9 mouse cellular contexts compared by ENCODE assay signal in genomic region chr3:20661883-20662282, GRCm38 (mm10).
DNase-seq lines count a peak whose midpoint lies in the region; ATAC-seq lines count a peak whose summit lies in the region.
"Had no signal": no experiment of that assay in that cellular context is flagged by ENCODE, and none has a peak within 500 bp of the region (broad histone marks: within the 10 kb centered on the region; RNA-seq: fewer than 3 reads in every experiment).

No protein-coding gene starts in this region.

- no peaks in the 10 kb centered on the region for H3K27me3 ChIP-seq in intestine, embryonic 16.5 days (replicated peaks; ENCODE audit: control insufficient read depth, insufficient read depth, low read length)
- no peaks in the 10 kb centered on the region for H3K27me3 ChIP-seq in stomach, embryonic 15.5 days (replicated peaks)

- no peaks in the 10 kb centered on the region for H3K4me1 ChIP-seq in intestine, embryonic 16.5 days (ENCODE audit: control insufficient read depth, insufficient read depth, low read length)
- 0 out of 2 replicates have a peak, but pooled peaks cover 5% of the 10 kb centered on the region for H3K4me1 ChIP-seq in stomach, embryonic 15.5 days

- 28% methylated on average over 1 of the region's 1 CpGs for WGBS in intestine, embryonic 16.5 days
- WGBS in stomach, embryonic 15.5 days = 20% methylated on average over 1 of the region's 1 CpGs

- no peak overlapping the region for H3K27ac ChIP-seq in intestine, embryonic 16.5 days (ENCODE audit: low read length)
- H3K27ac ChIP-seq in stomach, embryonic 15.5 days = no peak overlapping the region
- H3K27ac ChIP-seq: heart, adult 2 months had no signal

- ATAC-seq in intestine, embryonic 16.5 days = peak; percentile 72
- peak; percentile 80; the same call in 1 of the 2 replicates for ATAC-seq in stomach, embryonic 15.5 days (ENCODE audit: insufficient read depth, low FRiP score, low read depth)
- ATAC-seq in megakaryocyte progenitor cell, adult 5-6 weeks (replicated peaks; ENCODE audit: poor library complexity) = no peak
- ATAC-seq in megakaryocyte-erythroid progenitor cell, adult 5-6 weeks (replicated peaks; ENCODE audit: low FRiP score, low TSS enrichment, poor library complexity, severe bottlenecking) = no peak

- no peak overlapping the region for H3K4me3 ChIP-seq in intestine, embryonic 16.5 days (ENCODE audit: low read length)
- H3K4me3 ChIP-seq in stomach, embryonic 15.5 days (replicated peaks) = no peak overlapping the region
- H3K4me3 ChIP-seq: heart, adult 2 months had no signal

- H3K9me3 ChIP-seq in intestine, embryonic 16.5 days (ENCODE audit: control insufficient read depth, low read length) = no peaks in the 10 kb centered on the region
- no peaks in the 10 kb centered on the region for H3K9me3 ChIP-seq in stomach, embryonic 15.5 days

- no peak overlapping the region for H3K4me2 ChIP-seq in intestine, embryonic 16.5 days (ENCODE audit: low read depth, low read length)
- H3K4me2 ChIP-seq in stomach, embryonic 15.5 days = no peak overlapping the region

- intact Hi-C loops in gastrocnemius, postnatal 14 days (cut with DNase I; ENCODE audit: low total_unique reads) = no loop called here

- peak; percentile 7 for DNase-seq in right cerebral cortex, adult 18-20 months
- DNase-seq in right cerebral cortex, postnatal 14 days = no peak
- DNase-seq in gastrocnemius, postnatal 14 days = peak; percentile 18
- no peak for DNase-seq in kidney, adult 18-20 months

- no peaks in the 10 kb centered on the region for H3K36me3 ChIP-seq in intestine, embryonic 16.5 days (ENCODE audit: control insufficient read depth, insufficient read depth, low read length)
- no peaks in the 10 kb centered on the region for H3K36me3 ChIP-seq in stomach, embryonic 15.5 days

- H3K9ac ChIP-seq in intestine, embryonic 16.5 days (ENCODE audit: low read depth, low read length) = no peak overlapping the region
- no peak overlapping the region for H3K9ac ChIP-seq in stomach, embryonic 15.5 days

Comparison
In these comparisons a context has a peak if more than half of its experiments do, and no peak if none do; other contexts are left out.
1. DNase-seq: peak in right cerebral cortex, adult 18-20 months (single experiment) and gastrocnemius, postnatal 14 days (single experiment); none in right cerebral cortex, postnatal 14 days (single experiment) and kidney, adult 18-20 months (single experiment).
2. ATAC-seq: peak in intestine, embryonic 16.5 days (single experiment) and stomach, embryonic 15.5 days (single experiment); none in megakaryocyte progenitor cell, adult 5-6 weeks (single experiment) and megakaryocyte-erythroid progenitor cell, adult 5-6 weeks (single experiment).